Mouse (Mus musculus): ENCODE results near the gene Ankrd24. TPM values are rescaled to one million over a fixed set of nuclear protein-coding genes. Genes with fewer than 3 reads are reported as not detected.

The Ankrd24 gene
- polyA plus RNA-seq (2015; fragmentation: Nextera tagmentation; extraction: Ambion mirVana): 10.2 and 10.7 TPM in 2 replicates

GRCm38 (mm10) chr10:81628390-81628789 lies at the start of gene Ankrd24:
Ankrd24 (plus strand) TSS chr10:81628540.
- TF ChIP-seq CTCF (IDR thresholded peaks at IDR 0.05; ENCODE audit: low read depth): no peak
- H3K36me3 ChIP-seq (ENCODE audit: insufficient read depth, low read length): peaks cover 17% of the 10 kb centered on the region; the same call in 1 of the 2 replicates
- no peaks in the 10 kb centered on the region for H3K27me3 ChIP-seq (ENCODE audit: insufficient read depth, low read length)
- ATAC-seq (replicated peaks; ENCODE audit: low FRiP score, low read depth) (0 out of 2 replicates have a peak, but pooled peaks have one; percentile 6), DNase-seq (ENCODE audit: low spot score) (peak; percentile 69)
- WGBS: 66% methylated on average over 16 of the region's 16 CpGs
- H3K4me2 ChIP-seq (ENCODE audit: low read length): peak within 1 kb of the TSS; percentile 83
- peak within 1 kb of the TSS; percentile 69 for H3K4me3 ChIP-seq (replicated peaks; ENCODE audit: low read depth, low read length)
- peak within 1 kb of the TSS; percentile 87 for H3K27ac ChIP-seq
- H3K4me1 ChIP-seq (replicated peaks; ENCODE audit: insufficient read depth, low read length): no peaks in the 10 kb centered on the region; the same call in 1 of the 2 replicates
- no peaks in the 10 kb centered on the region for H3K9me3 ChIP-seq (replicated peaks; ENCODE audit: low read length)
- peak within 1 kb of the TSS; percentile 72 for H3K9ac ChIP-seq (ENCODE audit: low read depth, low read length)

- no peak for ATAC-seq (replicated peaks; ENCODE audit: low FRiP score, low read depth)
- no peak for TF ChIP-seq CTCF (IDR thresholded peaks at IDR 0.05; ENCODE audit: low read depth)
These were observed 48.4 kb upstream of the Ankrd24 start for GRCm38 (mm10) chr10:81579967-81580366.

GRCm38 (mm10) chr10:81580441-81581070 lies 47.8 kb upstream of the Ankrd24 start:
- H3K4me2 ChIP-seq (ENCODE audit: low read length): peak overlapping the region; percentile 19
- no peaks in the 10 kb centered on the region for H3K9me3 ChIP-seq (replicated peaks; ENCODE audit: low read length)
- H3K4me1 ChIP-seq (replicated peaks; ENCODE audit: insufficient read depth, low read length): peaks cover 10% of the 10 kb centered on the region; the same call in 1 of the 2 replicates
- H3K27ac ChIP-seq: no peak overlapping the region
- 28% methylated on average over 25 of the region's 25 CpGs for WGBS
- peak; percentile 60 for TF ChIP-seq CTCF (IDR thresholded peaks at IDR 0.05; ENCODE audit: low read depth)
- no peaks in the 10 kb centered on the region for H3K27me3 ChIP-seq (ENCODE audit: insufficient read depth, low read length)
- H3K4me3 ChIP-seq (replicated peaks; ENCODE audit: low read depth, low read length): no peak overlapping the region
- H3K9ac ChIP-seq (ENCODE audit: low read depth, low read length): no peak overlapping the region
- peak; percentile 42 for ATAC-seq (replicated peaks; ENCODE audit: low FRiP score, low read depth)
- peak; percentile 74 for DNase-seq (ENCODE audit: low spot score)
- peaks cover 4% of the 10 kb centered on the region; the same call in 1 of the 2 replicates for H3K36me3 ChIP-seq (ENCODE audit: insufficient read depth, low read length)

More at GRCm38 (mm10) chr10:81579967-81580366, 48.4 kb upstream of the Ankrd24 start:
- Histone ChIP-seq H3K9ac (ENCODE audit: low read depth, low read length) (no peak overlapping the region), H3K4me1 (replicated peaks; ENCODE audit: insufficient read depth, low read length) (peaks cover 14% of the 10 kb centered on the region; the same call in 1 of the 2 replicates), H3K27ac (no peak overlapping the region), H3K4me3 (replicated peaks; ENCODE audit: low read depth, low read length) (no peak overlapping the region), H3K4me2 (ENCODE audit: low read length) (peak overlapping the region; percentile 19; the same call in 1 of the 2 replicates), H3K36me3 (ENCODE audit: insufficient read depth, low read length) (peaks cover 4% of the 10 kb centered on the region; the same call in 1 of the 2 replicates), H3K9me3 (replicated peaks; ENCODE audit: low read length) (no peaks in the 10 kb centered on the region), H3K27me3 (ENCODE audit: insufficient read depth, low read length) (no peaks in the 10 kb centered on the region)
- no peak for DNase-seq (ENCODE audit: low spot score)
- 33% methylated on average over 4 of the region's 4 CpGs for WGBS

- 53% methylated on average over 6 of the region's 6 CpGs for WGBS
- Histone ChIP-seq H3K9ac (ENCODE audit: low read depth, low read length) (no peak overlapping the region), H3K27ac (no peak overlapping the region), H3K9me3 (replicated peaks; ENCODE audit: low read length) (no peaks in the 10 kb centered on the region), H3K4me3 (replicated peaks; ENCODE audit: low read depth, low read length) (no peak overlapping the region), H3K27me3 (ENCODE audit: insufficient read depth, low read length) (no peaks in the 10 kb centered on the region), H3K4me2 (ENCODE audit: low read length) (no peak overlapping the region), H3K4me1 (replicated peaks; ENCODE audit: insufficient read depth, low read length) (peaks cover 8% of the 10 kb centered on the region; the same call in 1 of the 2 replicates), H3K36me3 (ENCODE audit: insufficient read depth, low read length) (peaks cover 11% of the 10 kb centered on the region)
- DNase-seq (ENCODE audit: low spot score): peak; percentile 45
- peak; percentile 19; the same call in 1 of the 2 replicates for ATAC-seq (replicated peaks; ENCODE audit: low FRiP score, low read depth)
- no peak for TF ChIP-seq CTCF (IDR thresholded peaks at IDR 0.05; ENCODE audit: low read depth)
These were observed 45.0 kb upstream of the Ankrd24 start for GRCm38 (mm10) chr10:81583347-81583746.

- Histone ChIP-seq H3K4me3 (replicated peaks; ENCODE audit: low read depth, low read length) (no peak overlapping the region), H3K27ac (no peak overlapping the region), H3K9ac (ENCODE audit: low read depth, low read length) (no peak overlapping the region), H3K4me2 (ENCODE audit: low read length) (no peak overlapping the region), H3K4me1 (replicated peaks; ENCODE audit: insufficient read depth, low read length) (no peaks in the 10 kb centered on the region), H3K36me3 (ENCODE audit: insufficient read depth, low read length) (peaks cover 7% of the 10 kb centered on the region; the same call in 1 of the 2 replicates), H3K9me3 (replicated peaks; ENCODE audit: low read length) (no peaks in the 10 kb centered on the region), H3K27me3 (ENCODE audit: insufficient read depth, low read length) (no peaks in the 10 kb centered on the region)
- ATAC-seq (replicated peaks; ENCODE audit: low FRiP score, low read depth) (no peak), DNase-seq (ENCODE audit: low spot score) (no peak)
- no peak for TF ChIP-seq CTCF (IDR thresholded peaks at IDR 0.05; ENCODE audit: low read depth)
- 78% methylated on average over 7 of the region's 7 CpGs for WGBS
These were observed 39.6 kb upstream of the Ankrd24 start for GRCm38 (mm10) chr10:81588739-81589138.

- Histone ChIP-seq H3K9ac (ENCODE audit: low read depth, low read length) (no peak overlapping the region), H3K36me3 (ENCODE audit: insufficient read depth, low read length) (peaks cover 7% of the 10 kb centered on the region; the same call in 1 of the 2 replicates), H3K9me3 (replicated peaks; ENCODE audit: low read length) (no peaks in the 10 kb centered on the region), H3K27me3 (ENCODE audit: insufficient read depth, low read length) (no peaks in the 10 kb centered on the region), H3K4me3 (replicated peaks; ENCODE audit: low read depth, low read length) (no peak overlapping the region), H3K27ac (no peak overlapping the region), H3K4me1 (replicated peaks; ENCODE audit: insufficient read depth, low read length) (peaks cover 19% of the 10 kb centered on the region; the same call in 1 of the 2 replicates), H3K4me2 (ENCODE audit: low read length) (no peak overlapping the region)
- no peak for ATAC-seq (replicated peaks; ENCODE audit: low FRiP score, low read depth)
- no peak for TF ChIP-seq CTCF (IDR thresholded peaks at IDR 0.05; ENCODE audit: low read depth)
- DNase-seq (ENCODE audit: low spot score): no peak
- 51% methylated on average over 9 of the region's 9 CpGs for WGBS
These were observed 36.5 kb upstream of the Ankrd24 start for GRCm38 (mm10) chr10:81591846-81592245.
